Mouse (Mus musculus) bone marrow macrophage, adult 2 months (primary cell): ENCODE data around the gene Asb6. TPM values are rescaled to one million over a fixed set of nuclear protein-coding genes. Genes with fewer than 3 reads are reported as not detected.

Source experiments
- H3K27ac ChIP-seq: 2 replicates; pipeline ENCODE4 v1.5.1; 2012; ENCODE audit warnings: low read depth, low read length; ENCODE audit not compliant: insufficient read depth
- H3K4me1 ChIP-seq: 2 replicates; pipeline ENCODE4 v1.6.1; 2012; ENCODE audit warnings: low read length; ENCODE audit not compliant: control insufficient read depth, insufficient read depth
- H3K4me3 ChIP-seq: 2 replicates; pipeline ENCODE4 v1.5.1; 2012; ENCODE audit warnings: mild to moderate bottlenecking, low read length, moderate library complexity; ENCODE audit not compliant: insufficient read depth
- CTCF ChIP-seq: IDR thresholded peaks from 2 replicates; pipeline ENCODE4 v1.5.1; 2012; ENCODE audit warnings: low read depth, mild to moderate bottlenecking, low read length, moderate library complexity
- POLR2A ChIP-seq: IDR thresholded peaks from 2 replicates; pipeline ENCODE4 v1.6.1; 2012; ENCODE audit warnings: mild to moderate bottlenecking, low read depth, low read length, borderline replicate concordance
- polyA plus RNA-seq: library from polyadenylated mRNA; stranded (reverse); fragments of >200 nt; gene quantifications from 2 replicates; pipeline ENCODE4 v1.2.4, GENCODE M21; 2012; ENCODE audit not compliant: missing spikeins, insufficient read depth, insufficient read length

The Asb6 gene
- polyA plus RNA-seq, 1 experiment = 19.2 TPM

- H3K4me3 ChIP-seq = no peak overlapping the region
- no peak overlapping the region for H3K27ac ChIP-seq
- peak; percentile 59; the same call in 1 of the 2 replicates for TF ChIP-seq CTCF
- no peak for TF ChIP-seq POLR2A
- H3K4me1 ChIP-seq = peaks cover 4% of the 10 kb centered on the region; the same call in 1 of the 2 replicates
Observed at GRCm38 (mm10) chr2:30821073-30821472, 9.1 kb downstream of the Asb6 start.

- no peak overlapping the region for H3K4me3 ChIP-seq
- TF ChIP-seq POLR2A = no peak
- TF ChIP-seq CTCF = no peak
- H3K4me1 ChIP-seq = peaks cover 4% of the 10 kb centered on the region; the same call in 1 of the 2 replicates
- no peak overlapping the region for H3K27ac ChIP-seq
Observed at GRCm38 (mm10) chr2:30819873-30820272, 10.3 kb downstream of the Asb6 start.

- H3K4me3 ChIP-seq = no peak overlapping the region
- H3K27ac ChIP-seq = no peak overlapping the region
- TF ChIP-seq CTCF (no peak), POLR2A (no peak)
- peaks cover 4% of the 10 kb centered on the region; the same call in 1 of the 2 replicates for H3K4me1 ChIP-seq
Observed at GRCm38 (mm10) chr2:30816383-30816782, 13.8 kb downstream of the Asb6 start.

- Histone ChIP-seq H3K4me1 (peaks cover 17% of the 10 kb centered on the region), H3K27ac (no peak overlapping the region), H3K4me3 (no peak overlapping the region)
- TF ChIP-seq CTCF = no peak
- TF ChIP-seq POLR2A = no peak
Observed at GRCm38 (mm10) chr2:30810573-30810972, 19.6 kb downstream of the Asb6 start.

- TF ChIP-seq CTCF = no peak
- TF ChIP-seq POLR2A = no peak
- Histone ChIP-seq H3K4me1 (peaks cover 21% of the 10 kb centered on the region), H3K27ac (no peak overlapping the region), H3K4me3 (no peak overlapping the region)
Observed at GRCm38 (mm10) chr2:30809503-30809902, 20.6 kb downstream of the Asb6 start.

GRCm38 (mm10) chr2:30808296-30808655 is 21.9 kb downstream of the Asb6 start:
- Histone ChIP-seq H3K27ac (no peak overlapping the region), H3K4me1 (peaks cover 21% of the 10 kb centered on the region), H3K4me3 (peak overlapping the region; percentile 72)
- TF ChIP-seq POLR2A (no peak), CTCF (no peak)

GRCm38 (mm10) chr2:30807648-30808295 is 22.4 kb downstream of the Asb6 start, which contains the start of gene Ntmt1:
Ntmt1 (plus strand) TSS chr2:30807826.
- no peak within 1 kb of the TSS for H3K27ac ChIP-seq
- TF ChIP-seq CTCF = no peak
- H3K4me1 ChIP-seq = peaks cover 21% of the 10 kb centered on the region
- peak within 1 kb of the TSS; percentile 72 for H3K4me3 ChIP-seq

GRCm38 (mm10) chr2:30807147-30807647 is 22.9 kb downstream of the Asb6 start:
- Histone ChIP-seq H3K27ac (no peak overlapping the region), H3K4me1 (peaks cover 21% of the 10 kb centered on the region), H3K4me3 (peak overlapping the region; percentile 65)
- TF ChIP-seq POLR2A (no peak), CTCF (no peak)

GRCm38 (mm10) chr2:30805983-30806382 is 24.1 kb downstream of the Asb6 start:
- peaks cover 25% of the 10 kb centered on the region for H3K4me1 ChIP-seq
- no peak for TF ChIP-seq POLR2A
- no peak for TF ChIP-seq CTCF
- no peak overlapping the region for H3K4me3 ChIP-seq
- no peak overlapping the region for H3K27ac ChIP-seq

- TF ChIP-seq CTCF (no peak), POLR2A (no peak)
- H3K4me3 ChIP-seq = no peak within 1 kb of the TSS
- H3K4me1 ChIP-seq = peaks cover 14% of the 10 kb centered on the region
- no peak within 1 kb of the TSS for H3K27ac ChIP-seq
Observed at GRCm38 (mm10) chr2:30803604-30804003, 26.5 kb downstream of the Asb6 start, which contains the start of gene 1700001O22Rik. 1700001O22Rik (minus strand) TSS chr2:30803661.
